Mouse (Mus musculus): ENCODE results near the gene Erlec1.

The Erlec1 gene

DNA sequence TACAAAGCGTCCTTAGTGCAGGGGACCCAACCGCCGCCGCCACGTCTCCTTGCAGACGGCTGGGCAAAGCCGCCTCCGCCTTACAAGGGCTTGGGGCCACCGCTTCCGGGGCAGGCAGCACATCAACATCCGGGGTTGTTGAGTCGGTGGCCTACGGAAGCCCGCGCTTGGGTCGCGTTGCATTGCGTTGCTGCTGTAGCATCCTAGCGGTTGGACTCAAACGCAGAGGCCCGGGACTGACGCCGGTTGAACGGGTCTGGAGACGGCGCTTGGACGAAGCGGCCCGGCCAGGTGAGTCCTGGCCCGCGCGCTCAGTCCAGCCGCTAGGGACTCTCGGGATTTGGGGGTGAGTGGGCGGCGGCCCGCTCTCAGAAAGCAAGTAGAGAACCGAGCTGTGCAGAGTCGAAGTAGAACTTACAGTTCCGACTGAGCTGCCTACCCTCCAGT is at the start of gene Erlec1:
Erlec1 (minus strand) TSS at position 57 of the 447 bp plus-strand sequence.
- CTCF ChIA-PET = no interaction called here

DNA sequence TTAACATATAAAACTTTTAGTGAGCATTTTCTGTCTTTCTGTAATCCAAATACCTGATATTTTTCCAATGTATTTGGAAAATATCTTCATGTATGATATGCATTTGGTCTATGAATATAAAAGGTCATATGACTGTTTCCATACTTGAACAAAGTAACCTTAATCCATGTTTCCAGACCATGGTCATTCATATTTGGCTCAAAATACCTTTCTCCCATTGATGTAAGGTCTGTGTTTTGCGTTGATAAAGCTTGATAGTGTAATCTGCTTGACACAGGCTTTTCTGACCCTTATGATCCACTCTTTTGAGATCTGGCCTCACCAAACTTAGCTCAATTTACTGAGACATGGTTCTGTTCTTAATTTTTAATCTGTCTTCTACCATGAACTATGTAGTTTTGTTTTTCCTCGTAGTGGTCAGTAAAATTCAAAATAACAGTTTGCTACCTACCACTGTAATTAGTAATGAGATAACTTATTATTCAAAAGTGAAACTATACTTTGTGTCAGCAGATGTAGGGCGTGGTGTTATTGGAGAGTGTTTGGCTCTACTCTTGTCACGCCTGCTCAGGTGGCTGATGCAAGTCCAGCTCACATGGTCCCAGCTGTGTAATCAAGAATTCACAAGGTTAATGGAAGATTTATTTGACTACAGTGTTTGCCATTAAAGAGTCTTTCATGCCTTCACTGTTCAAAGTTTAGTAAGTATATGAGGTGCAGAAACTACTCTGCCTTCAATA is 47.2 kb upstream of the Erlec1 start:
- CTCF ChIA-PET = no interaction called here

DNA sequence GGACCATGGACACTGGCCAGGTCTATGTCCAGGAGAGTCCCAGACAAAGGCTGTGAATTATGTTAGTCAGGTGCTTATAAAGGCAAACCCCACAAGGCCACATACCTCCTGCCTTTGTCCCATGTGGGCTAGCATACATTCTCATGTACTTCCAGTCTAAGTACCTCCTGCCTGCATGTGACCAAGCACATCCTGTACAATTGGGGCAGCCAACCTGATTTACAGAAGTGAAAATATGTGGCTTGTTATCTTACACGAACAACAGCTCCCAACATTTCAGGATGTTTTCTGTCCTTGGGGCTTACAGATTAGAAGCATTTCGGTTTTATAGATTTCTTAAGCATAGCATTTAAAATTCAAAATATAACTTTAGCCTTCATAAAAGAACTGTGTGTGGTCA is 45.9 kb upstream of the Erlec1 start:
- CTCF ChIA-PET = no interaction called here

DNA sequence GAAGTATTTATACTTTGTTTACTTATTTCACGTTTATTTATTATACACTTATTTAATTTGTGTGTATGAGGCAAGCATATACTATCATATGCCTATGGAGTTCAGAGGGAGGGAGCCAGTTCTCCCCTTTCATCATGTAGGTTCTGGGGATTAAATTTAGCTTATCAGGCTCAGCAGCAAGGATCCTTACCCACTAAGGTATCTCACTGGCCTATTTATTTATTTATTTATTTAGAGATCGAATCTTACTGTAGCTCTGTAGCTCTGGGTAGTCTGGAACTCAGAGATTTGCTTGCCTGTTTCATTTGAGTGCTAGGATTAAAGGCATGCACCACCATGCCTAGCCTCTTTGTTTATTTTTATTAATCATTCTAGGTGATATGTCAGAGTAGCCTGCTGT is 44.6 kb upstream of the Erlec1 start:
- CTCF ChIA-PET = no interaction called here

DNA sequence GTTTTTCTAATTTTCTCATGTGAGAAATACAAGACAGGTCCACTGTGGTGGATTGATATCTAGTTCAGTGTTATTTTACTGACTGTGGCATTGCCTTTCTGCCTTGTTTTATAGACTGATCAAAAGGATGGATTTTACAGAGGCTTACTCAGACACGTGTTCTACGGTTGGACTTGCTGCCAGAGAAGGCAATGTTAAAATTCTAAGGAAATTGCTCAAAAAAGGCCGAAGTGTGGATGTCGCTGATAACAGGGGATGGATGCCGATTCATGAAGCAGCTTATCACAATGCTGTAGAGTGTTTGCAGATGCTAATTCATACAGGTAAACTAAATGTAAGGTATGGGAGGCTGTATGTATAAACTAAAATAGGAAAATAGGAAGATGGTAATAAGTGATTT is 44.1 kb upstream of the Erlec1 start:
- CTCF ChIA-PET = no interaction called here

DNA sequence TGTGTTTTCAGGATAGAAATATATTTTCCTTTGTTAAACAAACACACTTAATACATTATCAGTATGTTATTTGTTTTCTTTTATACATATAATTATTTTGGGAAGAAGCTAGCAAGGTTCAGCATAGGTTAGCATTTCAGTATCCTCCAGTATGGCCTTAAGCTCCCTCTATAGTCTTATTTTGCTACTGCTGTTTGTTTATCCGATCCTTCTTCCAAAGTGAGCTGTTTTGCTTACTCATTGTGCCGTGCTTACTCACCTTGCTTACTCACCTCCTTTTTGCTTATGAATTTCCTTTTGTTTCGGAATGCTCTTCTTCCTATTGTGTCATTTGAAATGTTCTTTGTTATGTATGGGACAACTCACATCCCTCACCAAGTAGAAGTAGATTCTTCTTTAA is 42.5 kb upstream of the Erlec1 start:
- CTCF ChIA-PET = no interaction called here

DNA sequence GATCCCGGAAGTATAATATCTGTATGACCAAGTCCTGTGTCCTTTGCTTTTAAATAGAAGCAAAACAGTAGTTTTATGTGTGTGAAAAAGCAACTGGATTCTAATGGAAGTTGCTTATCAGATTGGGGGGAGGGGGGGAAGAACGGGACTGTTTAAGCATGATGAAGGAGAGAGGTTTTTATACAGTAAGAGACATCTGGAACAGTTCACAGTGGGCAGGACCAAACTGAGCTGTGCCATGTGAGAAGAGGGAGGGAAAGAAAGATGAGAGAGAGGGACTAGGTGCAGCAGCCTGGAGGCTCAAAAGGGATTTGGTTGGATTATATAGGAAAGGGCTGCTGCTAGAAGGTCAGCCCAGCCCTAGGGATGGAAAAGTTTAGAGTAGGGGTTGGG is 32.5 kb upstream of the Erlec1 start:
- CTCF ChIA-PET = no interaction called here

DNA sequence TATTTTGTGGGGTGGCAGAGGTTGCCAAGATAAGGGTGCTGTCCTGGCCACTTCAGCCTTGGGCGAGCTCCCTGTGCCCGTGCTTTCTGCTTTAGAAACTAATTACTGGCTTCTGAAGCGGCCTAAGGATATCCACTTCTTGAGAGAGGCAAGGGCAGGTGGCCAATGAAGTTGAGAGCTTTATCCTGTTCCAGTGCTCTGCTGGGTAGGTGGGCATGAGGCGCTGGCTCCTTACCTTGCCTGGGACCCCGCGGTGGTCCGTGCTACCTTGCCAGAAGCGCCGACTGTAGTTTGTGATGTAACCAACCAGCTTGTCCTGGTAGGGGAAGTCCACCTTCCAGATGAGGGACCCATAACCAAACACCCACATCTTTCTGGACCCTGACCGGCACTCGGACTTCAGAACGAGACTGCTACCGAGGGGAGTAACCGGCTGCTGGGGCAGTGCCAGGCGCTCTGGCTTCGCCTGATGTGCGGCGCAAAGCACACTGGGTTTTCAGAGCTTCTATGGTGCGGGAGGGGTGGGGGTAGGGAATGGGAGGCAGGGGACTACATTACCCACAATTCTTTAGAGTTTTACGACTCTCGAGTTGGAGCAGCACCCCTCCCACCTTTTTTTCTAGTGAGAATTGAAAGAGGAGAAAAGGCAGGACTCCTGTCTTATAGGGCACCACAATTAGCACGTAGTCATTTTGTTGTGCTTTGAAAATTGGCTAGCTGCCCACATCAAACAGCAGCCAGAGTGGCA is 31.9 kb upstream of the Erlec1 start, which contains the start of gene Chac2:
Chac2 (minus strand) TSS at position 474 of the 748 bp plus-strand sequence.
- CTCF ChIA-PET = interaction anchor here (0.6 kb wide), 1 partner anchor 221 kb away, joined by 6 read pairs; no protein-coding TSS in a partner anchor

DNA sequence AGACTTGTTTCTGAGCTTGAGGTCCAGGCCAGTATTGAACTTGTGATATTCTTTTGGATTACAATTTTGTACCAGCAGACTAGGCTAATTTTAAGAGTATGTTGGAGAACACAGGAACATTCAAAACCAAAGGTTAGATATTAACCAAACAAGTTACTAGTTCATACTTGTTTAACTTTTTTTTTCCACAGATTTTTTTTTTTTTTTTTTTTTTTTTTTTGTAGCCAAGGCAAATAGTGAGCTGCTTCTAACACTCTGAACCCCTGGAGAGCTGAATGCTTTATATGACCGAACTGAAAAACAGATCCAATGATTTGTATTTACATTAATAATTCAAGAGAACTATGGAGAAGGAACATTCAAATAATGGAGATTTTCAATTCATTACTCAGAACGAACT is 31.1 kb upstream of the Erlec1 start:
- CTCF ChIA-PET = interaction anchor here (0.6 kb wide), 1 partner anchor 220 kb away, joined by 6 read pairs; no protein-coding TSS in a partner anchor

DNA sequence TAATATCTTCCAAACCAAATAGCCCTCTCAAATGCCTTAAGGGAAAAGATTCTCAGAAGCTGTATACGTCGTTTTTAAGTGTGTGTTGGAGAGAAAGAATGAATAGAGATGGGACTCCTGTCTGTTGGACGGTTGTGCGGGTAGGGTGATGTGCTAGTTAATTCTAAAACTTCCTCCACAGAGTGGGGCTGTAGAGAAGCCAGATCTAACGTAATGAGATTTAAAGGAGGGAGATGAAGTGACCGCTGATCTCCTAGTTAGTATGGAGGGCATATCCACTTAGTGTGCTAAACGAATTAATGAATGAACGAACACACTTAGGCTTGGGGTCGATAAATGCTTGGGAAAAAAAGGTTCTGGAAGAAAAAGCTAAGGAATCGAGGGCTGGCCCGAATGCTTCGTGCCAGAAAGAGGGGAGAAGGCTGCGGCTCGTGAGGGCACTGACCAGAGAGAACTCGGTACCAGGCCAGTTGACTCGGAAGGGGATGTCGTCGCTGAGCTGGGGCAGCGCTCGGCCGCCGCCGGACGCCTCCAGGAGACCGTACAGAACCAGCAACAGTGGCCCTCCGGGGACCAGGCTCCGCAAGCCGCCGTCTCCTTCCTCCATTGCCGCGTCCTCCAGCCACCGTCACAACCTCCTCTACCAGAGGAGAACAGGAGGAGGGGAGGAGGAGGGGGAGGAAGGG is 523 bp downstream of the Erlec1 start:
- CTCF ChIA-PET = no interaction called here

DNA sequence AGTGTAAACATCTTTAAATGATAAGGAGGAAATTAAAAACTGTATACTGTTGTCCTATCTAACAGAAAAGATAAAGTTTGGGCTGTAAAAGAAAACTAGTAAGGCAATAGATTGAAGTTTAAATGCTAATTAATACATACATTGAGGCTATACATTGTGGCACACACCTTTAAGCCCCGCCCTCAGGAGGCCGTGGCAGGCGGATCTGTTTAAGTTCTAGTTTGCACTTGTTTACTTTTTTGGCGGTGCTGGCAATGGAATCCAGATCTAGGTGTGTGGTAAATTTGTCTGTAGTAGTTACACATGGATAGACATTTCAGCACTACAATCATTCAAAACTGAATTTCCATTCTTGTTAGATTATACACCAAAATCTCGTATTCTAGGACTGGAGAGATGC is 1.3 kb downstream of the Erlec1 start:
- CTCF ChIA-PET = no interaction called here

DNA sequence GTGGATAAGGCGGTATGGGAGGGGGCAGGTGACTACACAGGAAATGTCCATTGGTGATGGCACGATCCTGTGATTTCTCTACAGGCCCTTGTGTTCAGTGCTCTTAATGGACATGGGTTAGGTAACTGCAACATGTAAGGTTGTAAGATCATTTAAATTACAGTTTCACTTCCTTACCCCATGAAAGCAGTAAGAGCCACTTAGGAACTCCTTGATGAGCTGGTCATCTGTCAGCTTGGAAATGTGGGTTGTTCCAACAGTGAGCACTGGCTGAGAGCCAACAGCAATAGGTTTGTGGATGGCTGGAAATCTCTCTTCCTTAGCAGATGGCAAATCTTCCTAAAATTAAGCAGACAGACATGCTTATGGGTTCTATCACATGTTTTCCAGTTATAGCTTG is 10.6 kb downstream of the Erlec1 start:
- CTCF ChIA-PET = no interaction called here

DNA sequence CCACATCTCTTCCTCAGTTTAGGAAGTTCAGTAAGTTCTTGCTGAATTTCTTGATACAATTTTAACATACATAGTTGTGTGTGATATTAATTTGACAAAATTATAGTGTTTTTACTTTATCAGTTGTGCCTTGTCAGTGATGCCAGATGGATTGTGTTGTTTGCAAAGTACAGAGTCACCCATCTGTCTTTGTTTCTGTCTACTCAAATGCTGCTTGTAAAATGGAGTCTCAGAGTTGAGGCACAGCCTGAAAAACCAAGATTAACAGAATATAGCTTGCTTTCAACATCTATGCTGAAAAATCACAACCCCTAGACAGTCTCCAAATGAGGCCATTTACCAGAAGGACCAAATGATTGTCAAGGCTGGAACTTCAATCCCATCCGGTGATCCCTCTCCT is 25.6 kb downstream of the Erlec1 start:
- CTCF ChIA-PET = no interaction called here

DNA sequence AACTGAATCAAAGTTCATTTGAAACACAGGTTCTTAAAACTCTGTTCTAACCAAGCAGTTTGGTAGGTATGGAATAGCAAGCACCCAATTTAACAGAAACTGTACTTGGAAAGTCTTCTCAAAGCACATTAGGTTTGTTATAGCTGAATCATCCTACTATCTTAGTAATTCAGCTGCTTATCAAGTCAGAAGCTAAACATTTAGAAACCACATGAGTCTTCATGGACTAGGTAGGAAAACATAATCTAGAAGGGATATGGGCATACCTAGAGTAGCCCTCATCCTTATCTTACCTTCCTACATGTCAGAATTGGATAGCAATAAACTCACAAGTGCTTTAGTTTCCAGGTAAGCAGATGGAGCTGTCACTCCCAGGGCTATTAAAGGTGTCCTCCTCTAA is 26.1 kb downstream of the Erlec1 start:
- CTCF ChIA-PET = no interaction called here

DNA sequence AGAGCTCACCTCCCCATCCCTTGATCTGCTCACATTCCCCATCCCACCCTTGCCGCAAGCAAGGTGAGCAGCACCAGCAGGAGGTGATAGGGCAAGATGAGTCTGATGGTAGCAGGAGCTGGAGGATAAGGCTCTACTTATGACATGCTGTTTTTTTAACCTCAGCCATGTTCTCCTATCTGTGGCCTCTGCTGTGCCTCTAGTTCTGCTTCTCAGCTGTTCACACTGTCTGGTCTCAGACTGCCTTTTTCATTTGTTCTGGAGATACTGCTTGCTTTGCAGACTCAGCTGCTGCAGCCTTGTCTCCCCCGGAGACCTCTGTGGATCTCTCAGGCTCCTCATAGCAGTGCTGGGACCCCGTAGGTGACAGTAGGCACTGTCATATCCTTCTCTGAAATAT is 30.9 kb downstream of the Erlec1 start:
- CTCF ChIA-PET = interaction anchor here (0.6 kb wide), 1 partner anchor 140 kb away, joined by 3 read pairs; no protein-coding TSS in a partner anchor

DNA sequence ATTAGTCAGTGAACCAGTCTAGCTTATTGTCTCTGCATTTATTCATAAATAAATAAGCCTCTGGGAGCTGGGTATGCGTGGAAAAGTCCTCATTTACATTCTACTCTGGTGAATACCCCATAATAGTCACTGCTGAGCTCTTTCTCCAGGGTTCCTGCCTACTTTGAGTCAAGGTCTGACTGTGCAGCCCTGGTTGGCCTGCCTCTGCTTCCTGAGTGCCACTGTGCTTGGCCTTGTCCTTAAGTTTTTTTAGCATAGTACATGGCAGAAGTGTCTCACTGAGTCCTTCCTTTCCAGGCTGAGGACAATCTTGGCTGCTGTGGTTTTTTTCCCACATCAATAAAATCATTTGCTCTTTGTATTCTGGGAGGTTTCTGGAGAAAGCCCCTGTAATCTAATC is 33.5 kb downstream of the Erlec1 start:
- CTCF ChIA-PET = no interaction called here

DNA sequence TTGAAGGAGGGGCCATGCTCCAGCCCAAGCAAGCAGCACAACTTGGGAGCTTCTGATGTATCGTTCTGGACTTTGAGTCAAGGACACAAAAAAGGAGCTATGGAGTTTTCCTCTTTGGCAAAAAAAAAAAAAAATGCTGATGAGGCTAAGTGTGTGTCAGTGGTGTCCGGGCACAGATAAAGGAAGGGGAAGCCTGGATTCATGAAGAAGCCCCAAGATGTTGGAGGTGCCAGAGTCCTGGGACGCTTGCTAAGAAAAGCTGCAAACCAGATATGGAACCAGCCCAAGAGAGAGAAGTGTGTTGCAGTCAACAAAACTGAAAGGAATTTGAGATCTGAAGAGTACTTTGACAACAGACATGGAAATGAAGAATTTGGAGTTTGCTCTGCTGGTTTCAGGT is 41.8 kb downstream of the Erlec1 start:
- CTCF ChIA-PET = no interaction called here

DNA sequence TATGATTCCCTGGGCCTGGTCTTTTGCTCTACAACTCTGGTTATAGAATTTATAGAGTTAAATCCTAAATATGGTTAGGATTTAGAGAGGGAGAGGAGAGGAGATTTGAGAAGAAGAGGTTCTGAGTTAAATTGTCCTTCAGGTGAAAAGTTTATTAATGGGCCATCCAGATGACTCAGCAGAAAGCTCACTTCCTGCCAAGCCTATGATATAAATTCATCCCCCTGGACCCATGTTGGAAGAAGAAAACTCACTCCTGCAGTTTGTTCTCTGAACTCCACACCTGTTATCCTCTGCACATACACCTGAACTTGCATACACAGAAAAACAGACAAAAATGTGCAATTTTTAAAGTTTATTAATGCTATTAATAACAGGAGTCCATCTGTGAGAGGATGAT is 54.8 kb downstream of the Erlec1 start:
- CTCF ChIA-PET = no interaction called here

DNA sequence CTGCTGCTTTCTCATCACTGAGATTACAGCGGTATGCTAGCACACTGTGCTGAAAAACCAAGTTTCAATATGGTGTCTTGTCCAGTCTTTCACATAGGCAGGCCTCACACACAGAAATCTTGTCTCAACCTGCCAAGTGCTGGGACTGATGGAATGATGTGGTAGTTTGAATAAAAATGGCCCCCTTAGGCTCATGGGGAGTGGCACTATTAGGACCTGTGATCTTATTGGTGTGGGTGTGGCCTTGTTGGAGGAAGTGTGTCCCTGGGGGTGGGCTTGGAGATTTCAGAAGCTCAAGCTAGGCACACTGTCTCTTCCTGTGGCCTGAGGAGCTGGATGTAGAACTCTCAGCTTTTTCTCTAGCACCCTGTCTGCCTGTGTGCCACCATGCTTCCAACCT is 57.9 kb downstream of the Erlec1 start:
- CTCF ChIA-PET = no interaction called here

DNA sequence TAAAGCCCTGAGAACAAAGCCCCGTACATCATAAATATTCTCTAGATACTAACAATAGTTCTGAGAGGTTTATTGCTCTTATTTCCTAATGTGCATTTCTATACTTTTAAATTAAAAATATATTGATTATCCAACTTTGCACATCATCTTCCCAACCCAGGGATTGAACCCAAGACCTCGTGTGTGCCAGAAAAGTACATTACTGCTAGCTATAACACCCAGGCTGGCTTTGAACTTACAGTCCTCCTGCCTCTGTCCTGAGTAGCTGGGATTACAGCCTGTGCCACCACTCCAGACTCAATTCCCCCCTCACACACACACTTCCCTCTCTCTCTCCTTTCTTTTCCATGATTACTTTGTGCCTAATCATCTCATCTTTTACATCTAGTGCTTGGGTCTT is 66.0 kb downstream of the Erlec1 start:
- CTCF ChIA-PET = no interaction called here

DNA sequence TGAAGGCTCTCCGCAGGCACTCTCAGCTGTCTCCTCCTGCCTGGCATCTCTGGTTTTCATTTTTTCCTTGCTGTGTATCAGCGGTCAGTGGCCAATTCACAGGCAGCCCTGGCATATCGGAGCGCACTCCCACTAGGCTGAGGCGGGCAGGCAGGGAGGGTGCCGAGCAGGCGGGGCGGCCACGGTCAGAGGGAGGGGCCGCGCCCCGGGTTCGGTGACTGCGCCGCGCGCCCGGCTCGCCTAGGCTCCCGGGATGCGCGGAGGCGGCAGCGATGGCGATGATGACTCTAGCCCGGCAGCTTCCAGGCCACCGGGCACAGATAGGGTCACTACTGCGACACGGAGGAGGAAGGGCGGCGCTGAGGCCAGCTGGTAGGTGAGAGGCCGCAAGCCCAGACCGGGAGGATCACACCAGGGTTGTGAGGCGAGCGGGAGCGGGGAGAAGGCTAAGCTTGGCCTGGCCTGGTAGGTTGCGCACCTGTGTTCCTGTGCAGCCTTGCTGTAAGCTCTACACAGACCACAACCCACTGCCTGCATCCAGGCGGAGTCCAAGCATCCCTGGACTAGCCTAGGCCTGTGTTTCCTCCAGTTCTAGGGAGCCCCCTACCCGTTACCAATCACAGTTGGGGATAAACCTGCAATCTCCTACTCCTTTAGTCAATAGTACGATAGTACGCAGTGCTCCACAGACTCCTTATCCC is 68.8 kb downstream of the Erlec1 start, which contains the start of the genes Gpr75 and Asb3:
Gpr75 (plus strand) TSS at position 188 of the 701 bp plus-strand sequence.
Asb3 (plus strand) TSS at position 246 of the 701 bp plus-strand sequence.
- CTCF ChIA-PET = interaction anchor here (0.6 kb wide), 2 partner anchors 566 to 1122 kb away, joined by 3 to 4 read pairs; no protein-coding TSS in a partner anchor

Measured in spleen, embryonic (tissue).